Mouse (Mus musculus): ENCODE data around the gene Gm45062. TPM values are rescaled to one million over a fixed set of nuclear protein-coding genes. Genes with fewer than 3 reads are reported as not detected.

The Gm45062 gene
- total and polyA plus RNA-seq, 3 experiments = 2.7 to 4.1 (median 3.2) TPM

GRCm38 (mm10) chr6:8465388-8465787 lies 206.1 kb downstream of the Gm45062 start:
- dilution Hi-C loops (cut with MboI; ENCODE audit: extremely low pct_ligation_motif_present, extremely low pct_unique_long_range_greater_than_20kb, low sequenced_read_pairs) = no loop called here
- no peak for DNase-seq (ENCODE audit: extremely low read depth)
- no peaks in the 10 kb centered on the region for H3K9me3 ChIP-seq (replicated peaks; ENCODE audit: low read length)

GRCm38 (mm10) chr6:8465985-8466384 lies 206.7 kb downstream of the Gm45062 start:
- Histone ChIP-seq H3K79me2 (replicated peaks; ENCODE audit: control insufficient read depth, extremely low read depth, insufficient read depth, poor library complexity, severe bottlenecking) (no peaks in the 10 kb centered on the region), H3K9ac (ENCODE audit: insufficient read depth, low read depth) (no peak overlapping the region), H3K27ac (ENCODE audit: insufficient read depth, low read depth) (no peak overlapping the region), H3K27me3 (replicated peaks) (no peaks in the 10 kb centered on the region), H3K36me3 (replicated peaks in 1 of 2; ENCODE audit: control insufficient read depth in 1 of 2, insufficient read depth in 1 of 2, low read length in 1 of 2) (no peaks in the 10 kb centered on the region), H3K4me3 (replicated peaks in 1 of 3; ENCODE audit: low read depth in 2 of 3, low read length in 2 of 3, poor library complexity in 1 of 3) (no peak overlapping the region), H3K9me3 (replicated peaks; ENCODE audit: low read length) (no peaks in the 10 kb centered on the region), H3K4me1 (ENCODE audit: control insufficient read depth in 1 of 2, insufficient read depth in 2 of 2) (peaks cover 2 to 11% of the 10 kb centered on the region in 2 experiments), H3K4me2 (ENCODE audit: insufficient read depth, low read depth, poor library complexity, severe bottlenecking) (no peak overlapping the region)
- dilution Hi-C loops (cut with MboI; ENCODE audit: extremely low pct_ligation_motif_present, extremely low pct_unique_long_range_greater_than_20kb, low sequenced_read_pairs) = no loop called here
- TF ChIP-seq ZC3H11A (IDR thresholded peaks at IDR 0.05; ENCODE audit: low read depth, low read length) (no peak), ETS1 (conservative IDR thresholded peaks at IDR 0.05; ENCODE audit: low read depth, low read length) (no peak), SMC3 (IDR thresholded peaks at IDR 0.05; ENCODE audit: low read depth, low read length) (no peak), ZNF384 (IDR thresholded peaks at IDR 0.05; ENCODE audit: low read depth, low read length) (no peak), NELFE (IDR thresholded peaks at IDR 0.05; ENCODE audit: low read depth, low read length) (no peak), JUND (conservative IDR thresholded peaks at IDR 0.05; ENCODE audit: low read depth, low read length) (no peak), MAX (IDR thresholded peaks at IDR 0.05; ENCODE audit: low read length) (no peak), POLR2A (IDR thresholded peaks at IDR 0.05; ENCODE audit: low read depth, low read length) (no peak), ZKSCAN1 (IDR thresholded peaks at IDR 0.05; ENCODE audit: borderline replicate concordance, low read depth, low read length) (no peak)
- in situ Hi-C loops (cut with MboI; ENCODE audit: low pct_ligation_motif_present, low pct_unique_long_range_greater_than_20kb, low sequenced_read_pairs) = no loop called here
- no peak for DNase-seq (ENCODE audit: extremely low read depth)

More at GRCm38 (mm10) chr6:8465388-8465787, 206.1 kb downstream of the Gm45062 start:
- TF ChIP-seq E2F4 (IDR thresholded peaks at IDR 0.05; ENCODE audit: insufficient replicate concordance, low read depth, low read length) = no peak
- no peak for TF ChIP-seq IRF4 (IDR thresholded peaks at IDR 0.05; ENCODE audit: low read depth, low read length)
- no peak for TF ChIP-seq JUN (IDR thresholded peaks at IDR 0.05; ENCODE audit: insufficient read depth, low read depth, low read length)
- TF ChIP-seq RAD21 (IDR thresholded peaks at IDR 0.05; ENCODE audit: low read depth, low read length) = no peak
- no peak for TF ChIP-seq CHD2 (IDR thresholded peaks at IDR 0.05; ENCODE audit: low read length)
- peak; percentile 27; the same call in 1 of the 2 replicates for TF ChIP-seq TCF12 (IDR thresholded peaks at IDR 0.05; ENCODE audit: low read depth, low read length)
- TF ChIP-seq EP300 (IDR thresholded peaks at IDR 0.05; ENCODE audit: low read length) = no peak
- in situ Hi-C loops (cut with MboI; ENCODE audit: low pct_ligation_motif_present, low pct_unique_long_range_greater_than_20kb, low sequenced_read_pairs) = no loop called here
- Histone ChIP-seq H3K79me2 (replicated peaks; ENCODE audit: control insufficient read depth, extremely low read depth, insufficient read depth, poor library complexity, severe bottlenecking) (no peaks in the 10 kb centered on the region), H3K4me3 (replicated peaks in 1 of 3; ENCODE audit: low read depth in 2 of 3, low read length in 2 of 3, poor library complexity in 1 of 3) (no peak overlapping the region), H3K36me3 (replicated peaks in 1 of 2; ENCODE audit: control insufficient read depth in 1 of 2, insufficient read depth in 1 of 2, low read length in 1 of 2) (no peaks in the 10 kb centered on the region), H3K4me2 (ENCODE audit: insufficient read depth, low read depth, poor library complexity, severe bottlenecking) (0 out of 2 replicates have a peak overlapping the region, but pooled peaks have one; percentile 36), H3K27ac (ENCODE audit: insufficient read depth, low read depth) (no peak overlapping the region), H3K4me1 (ENCODE audit: control insufficient read depth in 1 of 2, insufficient read depth in 2 of 2) (peaks cover 2 to 11% of the 10 kb centered on the region in 2 experiments), H3K9ac (ENCODE audit: insufficient read depth, low read depth) (no peak overlapping the region), H3K27me3 (replicated peaks) (no peaks in the 10 kb centered on the region)
